Mouse (Mus musculus) lung, postnatal 0 days (tissue): ENCODE data around the gene Ap5b1. TPM values are rescaled to one million over a fixed set of nuclear protein-coding genes. Genes with fewer than 3 reads are reported as not detected.

ENCODE experiments used
- ATAC-seq: fragments of 200-750 bp; cut with Nextera tagmentation; 2 replicates; pipeline ENCODE4 v1.8.0; 2017; ENCODE audit warnings: moderate library complexity
- DNase-seq: peaks from one replicate; pipeline ENCODE4 v3.0.0-alpha.2; 2016; ENCODE audit warnings: low spot score
- H3K27ac ChIP-seq: fragments of 300-500 bp; sonication (generic); 2 replicates; pipeline ENCODE4 v1.5.1; 2014; ENCODE audit warnings: antibody characterized with exemption, mild to moderate bottlenecking, low read length, mixed read lengths
- H3K27me3 ChIP-seq: fragments of 300-500 bp; sonication (generic); replicated peaks from 2 replicates; pipeline ENCODE4 v1.6.1; 2014; ENCODE audit warnings: low read length, mixed read lengths; ENCODE audit not compliant: insufficient read depth
- H3K36me3 ChIP-seq: fragments of 300-500 bp; sonication (generic); 2 replicates; pipeline ENCODE4 v1.6.1; 2014; ENCODE audit warnings: low read length, mixed read lengths; ENCODE audit not compliant: insufficient read depth
- H3K4me1 ChIP-seq: fragments of 300-500 bp; sonication (generic); 2 replicates; pipeline ENCODE4 v1.6.1; 2014; ENCODE audit warnings: antibody characterized with exemption, low read depth, low read length, mixed read lengths; ENCODE audit not compliant: insufficient read depth
- H3K4me2 ChIP-seq: fragments of 300-500 bp; sonication (generic); replicated peaks from 2 replicates; pipeline ENCODE4 v1.6.1; 2014; ENCODE audit warnings: low read depth, mild to moderate bottlenecking, low read length, moderate library complexity, mixed read lengths
- H3K4me3 ChIP-seq: fragments of 300-500 bp; sonication (generic); 2 replicates; pipeline ENCODE4 v1.5.1; 2014; ENCODE audit warnings: low read depth, low read length
- H3K9ac ChIP-seq: fragments of 300-500 bp; sonication (generic); replicated peaks from 2 replicates; pipeline ENCODE4 v1.6.1; 2014; ENCODE audit warnings: low read depth, mild to moderate bottlenecking
- H3K9me3 ChIP-seq: fragments of 300-500 bp; sonication (generic); 2 replicates; pipeline ENCODE4 v1.6.1; 2016; ENCODE audit warnings: low read length, mixed read lengths
- CTCF ChIP-seq: IDR thresholded peaks from 2 replicates; pipeline ENCODE4 v1.5.1; 2016; ENCODE audit warnings: antibody characterized with exemption, mild to moderate bottlenecking
- EP300 ChIP-seq: IDR thresholded peaks from 2 replicates; pipeline ENCODE4 v1.6.1; 2016; ENCODE audit warnings: antibody characterized with exemption, mild to moderate bottlenecking, control low read depth
- WGBS: fragments of 180-500 bp; shearing (Covaris S2); extraction: QIAGEN DNeasy Blood & Tissue Kit; methylation state at CpG from one replicate; pipeline ENCODE4 v1.1.7; 2014; 5-methylcytosine and 5-hydroxymethylcytosine counted together
- polyA plus RNA-seq: library from polyadenylated mRNA; unstranded; fragments of >200 nt; fragmentation: Nextera tagmentation; extraction: Ambion mirVana; gene quantifications from 2 replicates; pipeline ENCODE4 v1.2.1, GENCODE M21; 2015

The Ap5b1 gene
- polyA plus RNA-seq, 1 experiment from 2014 or later: 4.3 TPM

DNA sequence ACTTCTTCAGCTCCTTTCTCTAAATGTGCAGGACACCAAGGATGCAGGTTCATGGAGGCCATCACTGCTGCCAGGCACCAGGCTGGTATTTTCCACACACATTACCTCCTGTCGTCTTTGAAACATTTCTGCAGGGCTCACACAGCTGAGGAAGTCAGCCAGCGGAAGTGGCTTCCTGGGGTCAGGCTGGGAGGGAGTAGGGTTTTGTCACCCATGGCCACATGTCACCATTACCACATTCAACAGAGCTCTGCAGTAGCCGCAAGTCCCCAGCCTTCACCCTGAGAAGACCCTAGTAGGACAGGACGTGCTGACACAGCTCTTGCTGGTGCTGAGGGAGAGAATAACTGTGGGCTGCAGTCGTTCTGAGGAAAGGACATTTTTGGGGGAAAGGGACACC, 4.0 kb downstream of the Ap5b1 start:
- no peaks in the 10 kb centered on the region for H3K27me3 ChIP-seq
- DNase-seq (peak; percentile 26), ATAC-seq (no peak)
- WGBS: 72% methylated on average over 5 of the region's 5 CpGs
- no peak for TF ChIP-seq EP300
- no peak for TF ChIP-seq CTCF
- no peaks in the 10 kb centered on the region for H3K9me3 ChIP-seq
- no peak overlapping the region for H3K27ac ChIP-seq
- H3K4me1 ChIP-seq: peaks cover 4% of the 10 kb centered on the region
- H3K9ac ChIP-seq: no peak overlapping the region
- peaks cover 6% of the 10 kb centered on the region; the same call in 1 of the 2 replicates for H3K36me3 ChIP-seq
- no peak overlapping the region for H3K4me3 ChIP-seq
- H3K4me2 ChIP-seq: no peak overlapping the region

- Histone ChIP-seq H3K4me2 (no peak overlapping the region), H3K9ac (no peak overlapping the region), H3K27me3 (no peaks in the 10 kb centered on the region), H3K4me3 (no peak overlapping the region), H3K9me3 (no peaks in the 10 kb centered on the region), H3K4me1 (peaks cover 4% of the 10 kb centered on the region), H3K27ac (peak overlapping the region; percentile 32), H3K36me3 (peaks cover 6% of the 10 kb centered on the region; the same call in 1 of the 2 replicates)
- ATAC-seq: no peak
- no peak for TF ChIP-seq EP300
- no peak for TF ChIP-seq CTCF
- peak; percentile 75 for DNase-seq
- 71% methylated on average over 19 of the region's 19 CpGs for whole genome bisulfite sequencing
Measured at GRCm38 (mm10) chr19:5572331-5573125, 4.7 kb downstream of the Ap5b1 start.

GRCm38 (mm10) chr19:5575336-5575735, 7.5 kb downstream of the Ap5b1 start:
- H3K4me3 ChIP-seq: no peak overlapping the region
- TF ChIP-seq EP300 (no peak), CTCF (no peak)
- WGBS: 100% methylated on average over 1 of the region's 1 CpGs
- no peak overlapping the region for H3K4me2 ChIP-seq
- no peaks in the 10 kb centered on the region for H3K4me1 ChIP-seq
- H3K27ac ChIP-seq: no peak overlapping the region
- H3K27me3 ChIP-seq: no peaks in the 10 kb centered on the region
- DNase-seq (no peak), ATAC-seq (no peak)
- no peaks in the 10 kb centered on the region for H3K9me3 ChIP-seq
- peaks cover 6% of the 10 kb centered on the region; the same call in 1 of the 2 replicates for H3K36me3 ChIP-seq
- H3K9ac ChIP-seq: no peak overlapping the region

DNA sequence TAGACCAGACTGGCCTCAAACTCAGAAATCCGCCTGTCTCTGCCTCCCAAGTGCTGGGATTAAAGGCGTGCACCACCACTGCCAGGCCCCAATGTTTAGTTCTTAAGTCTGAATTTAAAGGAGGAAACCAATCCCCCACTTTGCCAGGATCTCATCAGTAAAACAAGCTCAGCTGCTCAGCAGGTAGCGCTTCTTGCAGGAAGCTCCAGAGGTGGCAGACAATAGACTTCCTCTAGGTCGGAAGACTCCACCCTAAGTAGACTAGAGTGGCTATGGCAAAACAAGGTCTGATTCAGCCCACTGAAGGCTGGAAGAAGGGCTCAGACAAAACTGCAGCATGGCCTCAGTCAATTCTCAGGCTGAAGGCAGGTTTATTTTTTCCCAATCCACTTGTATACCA, 12.1 kb downstream of the Ap5b1 start:
- 69% methylated on average over 4 of the region's 4 CpGs for WGBS
- DNase-seq: no peak

DNA sequence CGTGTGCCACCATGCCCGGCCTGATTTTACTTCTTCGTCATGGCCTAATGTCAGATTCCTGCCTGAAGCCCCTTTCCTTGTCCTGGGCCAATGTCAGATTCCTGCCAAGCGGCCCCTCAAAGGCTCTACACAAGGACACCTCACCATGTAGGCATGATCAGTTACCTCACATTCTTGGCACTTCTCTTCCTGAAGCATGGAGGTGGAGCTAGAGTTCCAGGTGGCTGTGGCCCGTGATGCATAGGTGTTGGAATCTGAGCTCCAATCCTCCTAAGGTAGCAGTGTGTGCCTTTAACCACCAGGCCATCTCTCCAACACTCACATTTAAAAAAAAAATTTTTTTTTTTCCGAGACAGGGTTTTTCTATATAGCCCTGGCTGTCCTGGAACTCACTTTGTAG, 13.0 kb downstream of the Ap5b1 start:
- ATAC-seq (no peak), DNase-seq (no peak)
- no peak overlapping the region for H3K27ac ChIP-seq
- TF ChIP-seq EP300 (no peak), CTCF (no peak)
- H3K4me2 ChIP-seq: no peak overlapping the region
- 76% methylated on average over 6 of the region's 6 CpGs for WGBS
- no peak overlapping the region for H3K9ac ChIP-seq
- no peak overlapping the region for H3K4me3 ChIP-seq
- H3K9me3 ChIP-seq: no peaks in the 10 kb centered on the region
- no peaks in the 10 kb centered on the region for H3K36me3 ChIP-seq
- no peaks in the 10 kb centered on the region for H3K4me1 ChIP-seq
- H3K27me3 ChIP-seq: no peaks in the 10 kb centered on the region

More for the DNA sequence above, 12.1 kb downstream of the Ap5b1 start:
- Histone ChIP-seq H3K4me3 (no peak overlapping the region), H3K27me3 (no peaks in the 10 kb centered on the region), H3K27ac (no peak overlapping the region), H3K4me1 (no peaks in the 10 kb centered on the region), H3K4me2 (no peak overlapping the region), H3K9ac (no peak overlapping the region), H3K36me3 (no peaks in the 10 kb centered on the region), H3K9me3 (no peaks in the 10 kb centered on the region)
- no peak for ATAC-seq
- TF ChIP-seq CTCF (no peak), EP300 (no peak)

GRCm38 (mm10) chr19:5581995-5582394, 14.2 kb downstream of the Ap5b1 start:
- H3K4me2 ChIP-seq: no peak overlapping the region
- no peaks in the 10 kb centered on the region for H3K36me3 ChIP-seq
- ATAC-seq: no peak
- H3K27ac ChIP-seq: no peak overlapping the region
- H3K4me1 ChIP-seq: no peaks in the 10 kb centered on the region
- H3K4me3 ChIP-seq: no peak overlapping the region
- 71% methylated on average over 2 of the region's 2 CpGs for WGBS
- DNase-seq: no peak
- H3K9ac ChIP-seq: no peak overlapping the region
- TF ChIP-seq EP300 (no peak), CTCF (no peak)
- H3K27me3 ChIP-seq: no peaks in the 10 kb centered on the region
- no peaks in the 10 kb centered on the region for H3K9me3 ChIP-seq
